Mouse (Mus musculus) lung, adult 2 months (tissue): ENCODE results near the gene Gys1.

Experiments
- CTCF ChIP-seq: fragments of 200-500 bp; IDR thresholded peaks from 2 replicates; pipeline ENCODE4 v1.5.1; 2011; ENCODE audit warnings: mild to moderate bottlenecking, low read length, control low read depth; ENCODE audit not compliant: insufficient read depth
- POLR2A ChIP-seq: fragments of 200-500 bp; IDR thresholded peaks from 2 replicates; pipeline ENCODE4 v1.6.1; 2011; ENCODE audit warnings: low read depth, mild to moderate bottlenecking, control low read depth, low read length, borderline replicate concordance; ENCODE audit errors: extremely low read depth

DNA sequence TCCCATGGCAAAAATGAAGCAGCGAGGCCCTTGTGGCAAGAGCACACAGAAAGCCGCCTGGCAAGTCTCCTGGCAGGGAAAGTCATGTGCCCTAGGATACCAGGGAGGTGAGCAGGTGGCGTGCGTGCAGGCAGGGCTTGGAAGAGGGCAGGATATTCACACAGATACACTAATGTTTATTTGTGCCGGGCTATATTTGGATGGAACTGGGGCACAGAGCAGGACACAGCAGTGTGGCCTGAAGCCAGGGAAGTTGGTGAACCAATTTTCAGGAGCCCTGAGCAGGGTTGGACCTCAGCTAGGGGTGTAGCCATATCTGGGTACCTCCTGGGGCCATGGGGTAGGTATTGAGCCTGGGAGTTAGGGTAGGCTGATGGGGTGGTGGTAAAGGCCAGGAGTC, 58.3 kb downstream of the Gys1 start:
- no peak for TF ChIP-seq CTCF
- no peak for TF ChIP-seq POLR2A
